Mouse (Mus musculus): ENCODE measurements around the gene Srl. TPM values are rescaled to one million over a fixed set of nuclear protein-coding genes. Genes with fewer than 3 reads are reported as not detected.
"Not testable (repeated sequence)": the region's sequence is repeated elsewhere in the genome, so short reads cannot be mapped to it uniquely, and the experiment has no call there.

Srl gene
- total RNA-seq (2021): 1 to 10 TPM; 6.7 to 8.2 TPM
- long read RNA-seq, experiment 1, full-length matches to known transcripts: 1 of 5 reads
- long read RNA-seq, experiment 1, partial matches to known transcripts: 0 of 5 reads
- long read RNA-seq, experiment 1, other reads (novel, unspliced or antisense): 4 of 5 reads
- long read RNA-seq, experiment 2: 0 reads

DNA sequence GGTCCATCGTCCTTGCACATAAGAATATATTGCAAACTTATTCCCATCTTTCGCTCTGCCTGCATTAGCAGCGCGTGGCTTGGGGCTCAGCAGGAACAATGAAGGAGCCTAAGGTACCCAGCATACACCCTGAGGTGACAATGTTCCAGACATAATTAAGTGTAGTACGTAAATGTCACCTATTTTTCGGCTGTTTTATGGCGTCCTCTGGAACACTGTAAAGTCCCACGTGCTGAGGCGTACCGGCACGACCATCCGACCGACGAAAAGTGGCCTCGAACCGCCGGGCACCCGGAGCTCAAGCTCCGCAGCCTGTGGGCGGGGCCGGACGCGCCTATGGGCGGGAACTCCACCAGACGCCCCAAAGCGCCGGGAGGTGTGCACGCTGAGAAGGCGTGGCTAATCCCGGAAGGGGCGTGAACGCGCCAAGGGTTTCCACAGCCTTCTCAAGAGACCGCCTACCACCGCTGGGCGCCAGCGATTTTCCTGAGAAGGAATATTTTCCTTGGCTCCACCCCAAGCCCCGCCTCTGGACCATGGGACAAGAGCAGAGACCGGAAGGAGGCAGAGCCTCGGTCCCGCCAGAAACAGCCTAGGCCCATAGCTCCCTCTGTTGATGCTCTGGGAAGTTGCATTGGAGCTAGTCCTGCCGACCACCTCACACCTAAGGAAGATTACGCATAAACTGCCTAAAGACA is at the start of gene Srl:
Gene Srl, minus strand, starts transcription at position 316 of the 698 bp plus-strand sequence.
- peak; percentile 100 for DNase-seq

DNA sequence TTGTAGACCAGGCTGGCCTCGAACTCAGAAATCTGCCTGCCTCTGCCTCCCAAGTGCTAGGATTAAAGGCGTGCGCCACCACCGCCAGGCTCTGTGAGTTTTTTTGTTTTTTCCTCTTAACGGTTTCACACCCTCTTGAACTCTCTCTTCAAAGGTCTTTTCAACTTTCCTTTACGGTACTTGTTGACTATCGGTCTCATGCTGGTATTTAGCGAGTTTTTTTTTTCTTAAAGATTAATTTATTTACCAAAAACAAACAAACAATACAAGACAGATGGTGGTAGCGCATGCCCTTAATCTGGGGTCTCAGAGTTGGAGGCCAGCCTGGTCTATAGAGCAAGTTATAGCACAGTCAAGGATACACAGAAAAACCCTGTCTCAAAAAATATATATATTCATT is 48.6 kb upstream of the Srl start:
- DNase-seq: no peak

DNA sequence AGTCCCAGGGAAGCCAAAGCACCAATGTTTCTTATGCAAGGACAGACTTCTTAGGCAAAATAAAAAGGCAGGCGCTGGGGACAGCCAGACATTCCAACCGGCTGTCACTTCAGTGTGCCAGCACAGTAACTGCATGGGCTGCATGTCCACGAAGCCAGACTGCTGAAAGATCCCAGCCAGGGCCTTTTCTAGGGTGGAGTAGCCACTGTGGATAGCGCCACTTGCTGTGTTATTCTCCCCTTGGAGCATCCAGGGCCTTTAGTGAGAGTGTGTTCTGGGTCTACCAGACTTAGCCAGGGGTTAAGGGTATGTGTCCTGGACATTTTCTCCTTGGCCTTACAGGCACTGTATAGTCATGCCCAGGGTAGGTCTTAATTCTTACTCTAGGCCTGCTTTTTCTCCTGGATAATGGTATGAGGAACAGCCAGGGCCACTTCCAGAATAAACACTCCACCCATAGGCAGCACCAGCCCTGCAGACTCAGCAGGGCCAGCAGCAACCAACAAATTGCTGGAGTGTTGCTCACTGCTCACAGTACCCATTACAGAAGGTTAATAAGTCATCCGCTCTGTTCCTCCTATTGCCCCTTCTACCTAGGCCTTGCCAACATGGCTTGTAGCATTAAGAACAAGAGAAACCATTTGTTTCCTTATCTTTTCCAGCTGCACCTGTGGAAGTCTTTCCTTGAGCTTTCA is 46.0 kb upstream of the Srl start:
- DNase-seq: no peak

DNA sequence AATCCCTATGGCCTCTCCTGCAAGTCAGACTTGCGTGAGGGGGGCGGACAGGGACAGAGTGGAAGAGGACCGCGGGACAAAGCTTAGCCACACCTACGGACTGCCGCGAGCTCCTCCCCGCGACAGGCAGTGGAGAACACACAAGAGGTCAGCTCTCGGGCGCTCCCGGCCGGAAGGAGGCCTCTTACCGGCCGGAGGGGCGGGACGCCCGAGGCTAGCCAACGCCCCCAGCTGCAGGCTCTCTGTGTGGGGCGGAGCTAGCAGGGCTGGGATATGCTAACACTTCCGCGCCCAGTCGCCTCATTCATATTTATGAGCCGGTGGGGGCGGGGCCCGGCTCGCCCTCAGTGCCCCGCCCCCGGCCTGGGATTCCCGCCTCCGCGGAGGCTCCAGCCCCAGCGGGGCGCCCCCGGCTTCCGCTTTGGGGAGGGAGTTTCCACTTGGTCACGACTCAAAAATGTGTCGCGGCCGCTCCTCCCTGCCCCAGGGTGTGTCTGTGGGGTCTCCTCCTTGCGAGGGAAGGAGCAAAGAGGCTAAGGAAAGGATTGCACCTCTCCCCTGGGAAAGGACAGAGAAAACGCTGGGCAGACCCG is 45.0 kb upstream of the Srl start:
- DNase-seq: peak; percentile 98 to 99

DNA sequence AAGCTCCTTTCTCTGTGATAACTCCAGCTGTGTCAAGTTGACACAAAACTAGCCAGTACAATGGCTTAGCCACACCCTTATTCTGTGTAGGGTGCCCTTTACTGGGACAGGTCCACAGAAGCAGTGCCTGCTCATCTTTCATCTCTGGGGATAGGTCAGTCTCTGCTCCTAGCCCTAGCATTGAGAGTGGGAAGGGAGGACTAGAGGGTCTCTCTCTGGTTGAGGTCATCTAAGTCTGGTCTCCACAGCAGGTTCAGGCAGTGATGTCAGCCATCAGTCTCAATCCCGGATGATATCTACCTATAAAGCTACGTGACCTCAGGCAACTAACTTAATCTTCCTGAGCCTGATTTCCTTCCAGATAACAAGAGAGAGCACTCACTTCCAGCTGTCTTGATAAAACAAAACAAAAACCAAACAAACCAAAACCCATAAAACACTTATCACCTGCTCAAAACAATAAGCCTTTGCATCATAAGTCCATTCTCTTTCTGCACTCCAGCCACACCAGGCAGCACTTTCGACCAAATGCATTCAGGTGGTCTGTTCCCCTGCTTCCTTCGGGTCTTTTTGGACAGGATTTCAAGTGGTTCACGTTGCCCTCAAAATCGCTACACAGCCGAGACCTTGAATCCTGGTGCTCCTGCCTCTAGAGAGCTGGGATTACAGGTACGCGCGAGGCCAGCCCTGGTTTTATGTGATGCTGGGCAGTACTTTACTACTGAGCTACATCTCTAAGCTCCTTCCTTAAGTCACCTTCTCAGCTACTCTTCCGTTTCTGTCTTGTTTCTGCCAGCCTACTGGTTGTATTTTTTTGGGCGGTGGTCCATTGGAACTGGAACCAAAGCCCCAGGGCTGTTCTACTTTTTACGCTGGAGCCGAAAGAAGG is 44.3 kb upstream of the Srl start:
- no peak for DNase-seq

DNA sequence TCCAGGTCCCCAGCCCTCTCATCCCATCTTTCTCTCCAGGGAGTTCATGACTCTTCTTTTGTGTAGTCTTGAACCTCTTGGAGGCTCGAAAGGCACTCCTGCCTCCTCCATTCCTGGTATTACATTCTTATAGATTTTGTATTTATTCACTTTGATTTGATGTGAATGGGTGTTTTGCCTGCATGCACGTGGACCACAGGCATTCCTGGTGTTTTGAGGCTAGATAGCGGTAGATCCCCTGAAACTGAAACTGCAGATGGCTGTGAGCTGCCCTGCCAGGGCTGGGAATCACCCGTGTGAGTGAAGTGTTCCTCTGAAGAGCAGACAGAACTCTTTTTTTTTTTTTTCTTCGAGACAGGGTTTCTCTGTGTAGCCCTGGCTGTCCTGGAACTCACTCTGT is 42.8 kb upstream of the Srl start:
- no peak for DNase-seq

DNA sequence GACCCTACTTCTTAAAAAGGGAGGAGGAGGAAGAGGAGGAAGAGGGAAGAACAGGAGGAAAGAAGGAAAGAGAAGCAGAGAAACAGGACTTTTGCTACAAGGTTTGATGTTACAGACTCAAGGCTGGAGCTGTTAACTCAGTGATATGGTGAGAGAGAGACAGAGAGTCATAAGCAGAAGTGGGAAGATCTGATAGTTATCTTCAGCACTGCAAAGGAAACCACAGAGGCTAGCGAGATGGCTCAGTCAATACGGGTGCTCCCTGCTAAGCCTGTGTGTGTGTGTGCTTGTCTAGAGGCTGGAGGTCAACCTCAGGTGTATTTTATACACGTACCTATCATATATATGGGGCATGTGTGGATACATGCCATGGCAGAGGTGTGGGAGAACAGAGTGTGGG is 42.2 kb upstream of the Srl start:
- DNase-seq: no peak

DNA sequence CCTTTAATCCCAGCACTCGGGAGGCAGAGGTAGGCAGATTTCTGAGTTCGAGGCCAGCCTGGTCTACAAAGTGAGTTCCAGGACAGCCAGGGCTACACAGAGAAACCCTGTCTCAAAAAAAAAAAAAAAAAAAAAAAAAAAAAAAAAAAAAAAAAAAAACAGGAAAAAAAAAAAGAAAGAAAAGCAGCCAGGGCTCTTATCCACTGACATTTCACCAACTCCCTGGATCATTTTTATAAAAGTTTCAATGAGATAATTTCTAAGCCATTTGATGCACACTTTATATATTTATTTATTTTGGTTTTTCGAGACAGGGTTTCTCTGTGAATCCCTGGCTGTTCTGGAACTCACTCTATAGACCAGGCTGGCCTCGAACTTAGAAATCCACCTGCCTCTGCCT is 39.6 kb upstream of the Srl start:
- DNase-seq: not testable (repeated sequence)

DNA sequence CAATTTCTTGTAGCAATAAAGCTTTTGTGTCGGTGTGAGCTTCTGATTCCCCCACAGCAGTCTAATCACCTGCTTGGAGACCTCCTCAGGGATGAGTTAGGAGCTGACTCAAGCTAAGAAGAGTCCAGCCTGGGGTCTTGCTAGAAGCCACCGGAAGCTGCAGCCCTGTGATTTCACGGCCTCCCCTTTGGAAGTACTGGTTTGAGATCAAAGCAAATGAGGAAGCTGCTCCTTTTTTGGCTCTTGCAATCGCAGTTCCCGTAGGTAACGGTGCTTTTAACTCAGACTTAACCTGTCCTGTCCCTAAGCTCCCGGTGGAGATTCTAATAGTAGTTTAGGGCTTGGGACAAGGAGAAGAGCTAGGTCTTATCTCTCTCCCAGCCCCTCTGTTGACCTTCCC is 37.0 kb upstream of the Srl start:
- DNase-seq: no peak

DNA sequence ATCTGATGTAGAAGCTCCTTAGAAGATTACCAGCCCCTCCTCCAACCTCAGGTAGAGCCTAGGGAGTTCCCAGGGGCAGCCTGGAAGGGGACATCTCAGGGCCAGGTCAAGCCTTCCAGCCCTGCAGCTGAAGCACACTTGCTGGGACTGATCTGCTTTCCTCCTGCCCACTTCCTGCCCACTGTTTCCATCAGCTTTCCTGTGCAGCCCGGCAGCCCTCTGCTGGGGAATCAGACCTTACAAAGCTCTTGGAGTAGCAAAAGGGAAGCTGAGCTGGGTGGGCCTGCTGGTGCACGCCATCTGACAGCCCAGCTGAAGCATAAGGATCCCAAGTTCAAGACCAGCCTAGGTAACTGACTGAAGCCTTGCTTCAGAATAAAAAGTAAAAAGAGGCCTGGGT is 35.3 kb upstream of the Srl start:
- DNase-seq: no peak

DNA sequence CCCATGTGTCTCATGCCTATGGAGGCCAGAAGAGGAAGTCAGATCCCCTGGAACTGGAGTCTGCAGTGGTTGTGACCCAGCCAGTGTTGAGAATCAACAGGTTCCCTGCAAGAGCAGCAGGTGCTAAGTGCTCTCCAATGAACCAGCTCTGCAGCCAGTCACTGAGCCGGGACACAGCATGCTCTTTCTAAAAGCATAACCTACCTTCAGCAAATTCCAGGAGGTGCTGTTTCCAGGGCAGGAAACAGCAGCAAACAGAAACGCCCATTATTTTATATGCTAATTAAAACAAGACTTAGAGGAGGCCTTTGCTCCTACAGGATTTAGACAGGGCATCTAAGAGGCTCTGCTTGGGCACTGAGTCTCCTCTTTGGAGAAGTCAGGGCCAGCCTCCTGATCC is 34.4 kb upstream of the Srl start:
- DNase-seq: no peak

DNA sequence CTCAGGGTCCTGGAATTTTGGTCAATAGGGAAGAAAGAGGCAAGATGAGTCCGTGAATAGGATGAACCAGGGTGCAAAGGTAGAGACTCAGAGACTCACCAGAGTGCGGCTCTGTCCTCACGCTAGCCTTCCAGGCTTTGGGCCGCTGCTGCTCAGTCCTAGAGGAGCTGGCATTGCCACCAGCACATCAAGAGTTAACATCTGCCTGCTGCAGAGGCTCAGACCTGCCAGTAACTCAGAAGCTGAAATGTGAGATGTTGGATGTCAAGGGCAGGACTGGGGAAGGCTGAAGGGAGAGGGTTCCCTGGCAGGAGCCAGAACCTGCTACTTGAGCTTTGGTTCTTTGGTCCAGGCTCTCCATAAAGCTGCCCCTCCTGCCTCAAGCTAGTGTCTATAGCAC is 29.1 kb upstream of the Srl start:
- no peak for DNase-seq

DNA sequence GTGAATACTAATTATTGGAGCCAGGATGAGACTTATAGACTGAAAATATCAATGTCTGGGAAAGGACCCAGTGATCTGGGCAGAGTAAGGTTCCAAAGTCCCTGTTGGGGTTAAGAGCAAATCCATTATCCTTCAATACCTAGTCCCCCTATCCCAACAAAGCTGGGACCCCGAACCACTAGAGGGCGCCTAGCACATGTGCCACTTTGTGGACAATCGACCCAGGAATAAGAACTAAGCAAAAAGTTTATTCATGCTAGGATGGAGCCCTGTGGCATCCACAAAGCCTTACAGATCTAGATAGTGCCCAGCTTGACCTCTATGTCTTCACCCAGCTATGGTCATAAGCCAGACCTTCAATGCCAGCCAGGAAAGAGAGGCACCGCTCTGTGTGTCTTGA is 26.3 kb upstream of the Srl start:
- DNase-seq: peak; percentile 90 to 92

DNA sequence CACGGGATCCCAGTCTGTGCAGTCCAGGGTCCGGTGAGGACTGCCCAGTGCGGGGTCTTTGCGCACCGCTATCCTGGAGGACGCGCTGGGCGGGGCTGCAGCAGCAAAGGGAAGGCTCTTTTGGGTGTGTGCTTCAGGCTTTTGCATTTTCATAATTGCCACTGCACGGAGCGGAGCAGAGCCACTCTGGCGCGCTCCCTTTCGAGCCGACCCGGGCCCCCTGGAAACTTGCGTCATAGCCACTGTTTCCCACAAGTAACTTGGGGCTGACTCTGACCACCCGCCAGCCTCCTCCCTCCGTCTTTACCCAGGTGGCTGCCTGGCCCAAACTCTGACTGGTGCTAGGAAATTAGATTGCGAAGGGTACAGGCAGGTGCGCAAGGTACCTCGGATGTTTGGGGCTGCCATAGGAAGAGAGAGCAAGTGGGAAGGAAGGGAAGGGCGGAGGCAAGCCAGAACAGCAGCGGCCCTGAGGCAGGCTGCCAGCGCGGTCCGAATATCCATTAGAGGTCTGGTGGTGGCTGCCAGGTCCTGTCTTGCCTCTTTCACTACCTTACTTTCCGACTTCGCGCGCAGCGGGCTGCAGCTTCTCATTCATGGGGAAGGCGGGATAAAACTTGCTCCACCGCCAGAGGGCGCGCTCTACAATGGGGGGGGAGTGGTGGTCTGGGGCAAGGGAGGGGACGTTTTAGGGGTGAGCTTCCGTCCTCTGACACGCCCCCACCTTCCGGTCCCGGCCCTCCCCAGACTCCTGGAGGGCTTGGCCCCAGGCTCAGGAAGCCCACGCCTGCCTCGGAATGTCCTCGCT is 18.7 kb upstream of the Srl start:
- DNase-seq: peak; percentile 80 to 83

DNA sequence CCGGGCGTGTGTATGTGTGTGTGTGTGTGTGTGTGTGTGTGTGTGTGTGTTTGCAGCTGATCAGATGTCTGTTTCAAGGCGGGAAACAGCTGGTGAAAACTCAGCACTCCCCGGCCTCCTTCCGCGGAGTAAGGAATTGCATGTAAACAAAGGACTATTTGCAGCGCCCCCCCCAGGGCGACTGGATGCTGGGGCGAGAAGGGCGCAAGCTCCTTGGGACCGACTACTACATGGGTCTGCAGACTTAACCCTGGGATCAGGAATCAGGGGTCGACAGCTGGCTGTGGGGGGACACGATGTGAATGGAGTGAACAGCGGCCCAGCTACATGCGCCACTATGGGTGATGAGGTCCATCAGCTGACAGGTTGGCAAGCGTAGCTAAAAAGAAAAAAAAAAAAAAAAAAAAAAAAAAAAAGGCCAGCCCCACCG is 18.1 kb upstream of the Srl start, which contains the start of gene Tfap4:
Gene Tfap4, minus strand, starts transcription at position 140 of the 430 bp plus-strand sequence.
- DNase-seq: peak; percentile 81 to 88

DNA sequence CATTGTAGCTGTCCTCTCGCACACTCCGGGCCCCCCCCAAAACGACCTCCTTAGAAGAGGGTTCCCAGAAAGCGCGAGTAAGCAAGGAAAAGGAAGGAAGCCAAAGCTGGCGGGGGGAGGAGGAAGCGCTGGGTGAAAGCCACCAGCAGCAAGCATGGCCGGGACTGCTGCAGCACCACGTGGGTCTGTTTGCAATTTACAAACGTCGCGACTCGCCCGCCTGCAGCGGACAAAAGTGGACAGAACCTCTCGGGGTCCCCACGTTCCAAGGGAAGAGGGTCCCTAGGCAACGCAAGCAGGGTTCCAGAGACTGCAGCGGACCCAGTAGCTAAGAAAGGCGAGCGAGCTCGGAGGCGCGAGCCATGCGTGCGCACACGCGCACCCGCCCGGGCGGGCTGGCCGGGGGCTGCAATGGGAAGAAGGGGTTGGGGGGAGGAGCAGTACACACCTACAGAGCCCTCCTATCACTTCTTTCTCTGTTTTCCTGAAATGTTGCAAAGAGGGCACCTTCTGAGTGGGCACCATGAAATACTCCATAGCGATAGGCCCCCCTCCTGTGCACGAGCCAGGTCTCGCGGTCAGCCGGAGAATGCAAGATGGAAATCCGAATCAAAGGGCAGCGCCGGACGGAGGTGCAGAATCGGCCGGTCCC is 17.5 kb upstream of the Srl start:
- DNase-seq: peak; percentile 67 to 81

DNA sequence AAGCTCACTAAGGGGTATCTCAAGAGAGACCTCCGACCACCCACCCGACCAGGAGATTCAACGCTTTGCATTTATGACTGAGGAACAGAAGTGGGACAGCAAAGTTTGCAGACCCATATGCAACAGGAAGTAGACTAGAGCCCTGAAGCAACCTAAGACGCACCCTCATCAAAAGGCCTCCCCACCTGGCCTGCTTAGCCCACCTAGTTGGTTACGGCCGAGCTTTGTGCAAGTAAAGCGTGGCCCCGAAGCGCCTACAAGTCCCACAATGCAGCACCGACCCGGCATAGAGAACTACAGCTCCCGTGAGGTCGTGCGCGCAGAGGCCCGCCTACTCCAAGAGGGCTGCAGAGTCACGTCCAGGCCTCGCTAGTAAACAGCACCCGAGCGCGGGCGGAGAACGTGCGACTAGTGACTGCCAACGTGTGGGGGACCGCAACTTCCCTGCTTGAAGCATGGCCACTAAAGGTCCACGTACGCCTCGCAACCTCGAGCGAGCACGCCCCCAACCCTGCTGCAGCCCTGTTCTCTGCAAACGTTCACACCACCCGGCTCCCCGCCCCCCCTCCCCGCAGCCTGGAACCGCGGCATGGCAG is 16.9 kb upstream of the Srl start:
- DNase-seq: peak; percentile 92 to 93

DNA sequence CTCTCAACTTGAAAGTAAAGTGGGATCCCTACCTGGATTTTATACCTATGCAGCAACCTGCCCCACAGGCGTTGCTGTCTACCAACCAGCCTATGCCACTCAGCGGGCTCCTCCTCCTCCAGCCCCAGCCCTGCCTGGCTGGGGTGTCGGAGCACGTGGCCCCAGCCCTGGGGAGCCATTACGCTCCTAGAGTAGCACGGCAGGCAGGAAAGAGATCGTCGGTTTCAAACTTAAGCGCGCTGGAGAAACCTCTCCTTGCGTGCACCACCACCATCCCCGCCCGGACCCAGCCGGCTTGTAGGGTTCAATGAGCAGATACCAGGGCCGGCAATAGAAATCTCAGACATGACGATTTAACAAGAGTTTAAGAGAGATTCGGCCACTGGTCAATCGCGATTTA is 16.3 kb upstream of the Srl start:
- peak; percentile 81 to 88 for DNase-seq

DNA sequence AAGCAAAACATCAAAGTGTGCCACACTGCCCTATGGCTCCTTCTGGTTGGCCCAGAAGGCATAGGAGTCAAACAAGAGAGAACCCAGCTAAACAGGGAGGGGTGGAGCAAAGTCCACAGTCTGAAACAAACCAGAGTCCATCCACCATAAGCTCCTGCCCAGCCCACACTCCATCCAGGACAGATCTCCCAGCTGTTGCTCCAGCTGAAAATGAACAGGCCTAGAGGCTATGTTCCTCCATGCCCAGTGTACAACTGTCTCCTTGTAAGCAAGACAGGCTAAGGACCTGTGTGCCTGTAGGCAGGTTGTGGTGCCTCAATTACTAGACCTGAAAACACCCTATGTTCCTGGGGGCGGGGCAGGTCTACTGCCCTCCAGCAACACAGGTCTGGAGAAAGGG is 15.5 kb upstream of the Srl start:
- no peak for DNase-seq

DNA sequence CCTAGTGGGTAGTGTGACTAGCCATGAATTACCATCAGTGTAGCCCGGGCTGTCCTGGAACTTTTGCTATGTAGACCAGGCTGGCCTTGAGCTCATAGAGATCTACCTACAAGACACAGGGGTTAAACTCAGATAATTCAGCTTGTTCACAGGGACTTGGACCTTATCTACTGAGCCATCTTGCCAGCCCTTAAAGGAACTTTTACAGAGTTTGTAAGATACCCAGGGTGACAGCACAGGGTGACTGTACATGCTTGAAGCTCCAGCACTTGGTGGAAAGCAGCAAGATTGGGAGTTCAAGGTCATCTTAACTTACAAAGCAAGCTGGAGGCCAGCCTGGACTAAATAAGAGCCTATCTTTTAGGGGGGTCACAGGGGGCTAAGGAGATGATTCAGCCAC is 13.9 kb upstream of the Srl start:
- DNase-seq: no peak
